Comparison of ENCODE assay signal across 13 mouse cellular contexts in genomic region chr1:130732706-130733658, GRCm38 (mm10). TPM values are rescaled to one million over a fixed set of nuclear protein-coding genes. Genes with fewer than 3 reads are reported as not detected.
DNase-seq lines count a peak whose midpoint lies in the region; ATAC-seq and TF ChIP-seq lines count a peak whose summit lies in the region.
"Had no signal": no experiment of that assay in that cellular context is flagged by ENCODE, and none has a peak within 500 bp of the region (broad histone marks: within the 10 kb centered on the region; RNA-seq: fewer than 3 reads in every experiment).

No protein-coding gene starts in this region.

- no peaks in the 10 kb centered on the region for H3K9me3 ChIP-seq in intestine, embryonic 16.5 days (ENCODE audit: control insufficient read depth, low read length)

- ATAC-seq in intestine, embryonic 16.5 days: peak; percentile 34
- ATAC-seq in megakaryocyte-erythroid progenitor cell, adult 5-6 weeks (replicated peaks; ENCODE audit: low FRiP score, low TSS enrichment, poor library complexity, severe bottlenecking): peak; percentile 40; the same call in 1 of the 2 replicates

- no peak for TF ChIP-seq CTCF in lung, adult 2 months (IDR thresholded peaks at IDR 0.05; ENCODE audit: insufficient read depth, low read length)
- no peak for TF ChIP-seq CTCF in bone marrow, adult 2 months (IDR thresholded peaks at IDR 0.05; ENCODE audit: control insufficient read depth, insufficient read depth, low read length)

- no peak overlapping the region for H3K27ac ChIP-seq in bone marrow, adult 2 months (ENCODE audit: control insufficient read depth, insufficient read depth, low read depth, low read length, poor library complexity)
- H3K27ac ChIP-seq in intestine, embryonic 16.5 days (ENCODE audit: low read length): peak overlapping the region; percentile 89
- H3K27ac ChIP-seq: left cerebral cortex, adult 2 months; macrophage had no signal

- H3K4me2 ChIP-seq in intestine, embryonic 16.5 days (ENCODE audit: low read depth, low read length): peak overlapping the region; percentile 53

- WGBS in lung, adult 2 months: 69% methylated on average over 13 of the region's 13 CpGs
- WGBS in bone marrow, adult 2 months: 50% methylated on average over 13 of the region's 13 CpGs
- WGBS in intestine, embryonic 16.5 days: 57% methylated on average over 13 of the region's 13 CpGs

- H3K27me3 ChIP-seq in intestine, embryonic 16.5 days (replicated peaks; ENCODE audit: control insufficient read depth, insufficient read depth, low read length): no peaks in the 10 kb centered on the region

- peak overlapping the region; percentile 49 for H3K4me3 ChIP-seq in lung, adult 2 months (replicated peaks; ENCODE audit: extremely low read depth, low read depth, low read length)
- peak overlapping the region; percentile 17 for H3K4me3 ChIP-seq in bone marrow, adult 2 months (replicated peaks; ENCODE audit: control insufficient read depth, low read depth, low read length)
- peak overlapping the region; percentile 50 for H3K4me3 ChIP-seq in intestine, embryonic 16.5 days (ENCODE audit: low read length)
- H3K4me3 ChIP-seq: left cerebral cortex, adult 2 months had no signal

- peak overlapping the region; percentile 61 for H3K9ac ChIP-seq in intestine, embryonic 16.5 days (ENCODE audit: low read depth, low read length)

- H3K4me1 ChIP-seq in lung, adult 2 months (ENCODE audit: control insufficient read depth, insufficient read depth, low read length): peaks cover 4% of the 10 kb centered on the region; the same call in 1 of the 2 replicates
- no peaks in the 10 kb centered on the region; the same call in 1 of the 2 replicates for H3K4me1 ChIP-seq in bone marrow, adult 2 months (ENCODE audit: control insufficient read depth, insufficient read depth, low read length)
- H3K4me1 ChIP-seq in intestine, embryonic 16.5 days (ENCODE audit: control insufficient read depth, insufficient read depth, low read length): peaks cover 14% of the 10 kb centered on the region

- no peak; the same call in 1 of the 2 replicates for TF ChIP-seq POLR2A in lung, adult 2 months (IDR thresholded peaks at IDR 0.05; ENCODE audit: borderline replicate concordance, extremely low read depth, low read depth, low read length)
- TF ChIP-seq POLR2A in bone marrow, adult 2 months (IDR thresholded peaks at IDR 0.05; ENCODE audit: borderline replicate concordance, control insufficient read depth, low read depth, low read length): no peak

- peak; percentile 23 for DNase-seq in lung, adult 2 months
- no peak for DNase-seq in lung, postnatal 10 days
- DNase-seq in left cerebral cortex, adult 18-20 months (ENCODE audit: low spot score in 2 of 2): no peak
- no peak for DNase-seq in right cerebral cortex, adult 18-20 months
- DNase-seq: adrenal gland, adult 8-10 months; heart, adult 18-20 months; heart, postnatal 36 days; thymus, postnatal 25 days had no signal

- no peaks in the 10 kb centered on the region for H3K36me3 ChIP-seq in intestine, embryonic 16.5 days (ENCODE audit: control insufficient read depth, insufficient read depth, low read length)

RNA-seq across cellular contexts. Expression of gene AA986860, which starts 1.2 kb away (rescaled TPM):
- 25.6 and 35.4 TPM in 2 replicates for polyA plus RNA-seq in lung, adult 2 months (2012; rRNA removed)
- 1.9 and 2.6 TPM in 2 replicates for polyA plus RNA-seq in bone marrow, adult 2 months (2011; ENCODE audit: insufficient read depth, insufficient read length, low replicate concordance, missing spikeins)
- polyA plus RNA-seq in intestine, embryonic 16.5 days (2015; fragmentation: Nextera tagmentation; extraction: Ambion mirVana): 74.7 and 81.2 TPM in 2 replicates
- 0.66 and 1.5 TPM in 2 replicates for total RNA-seq in megakaryocyte-erythroid progenitor cell, adult 5-6 weeks (2014; fragmentation: Nextera tagmentation)
- 0.50 and 0.94 TPM in 2 replicates for total RNA-seq in megakaryocyte-erythroid progenitor cell, adult 5-6 weeks (2017)
- 1 to 10 TPM; 1.5 TPM for total RNA-seq in left cerebral cortex, adult 18-20 months (2021)

RNA-seq across cellular contexts. Expression of gene Pfkfb2, which starts 3.9 kb away (rescaled TPM):
- 16.7 and 23.7 TPM in 2 replicates for polyA plus RNA-seq in lung, adult 2 months (2012; rRNA removed)
- polyA plus RNA-seq in bone marrow, adult 2 months (2011; ENCODE audit: insufficient read depth, insufficient read length, low replicate concordance, missing spikeins): 6.9 and 14.5 TPM in 2 replicates
- 12.1 and 12.4 TPM in 2 replicates for polyA plus RNA-seq in intestine, embryonic 16.5 days (2015; fragmentation: Nextera tagmentation; extraction: Ambion mirVana)
- total RNA-seq in megakaryocyte-erythroid progenitor cell, adult 5-6 weeks (2014; fragmentation: Nextera tagmentation): 22.6 and 26.7 TPM in 2 replicates
- total RNA-seq in megakaryocyte-erythroid progenitor cell, adult 5-6 weeks (2017): 16.0 and 18.3 TPM in 2 replicates
- total RNA-seq in left cerebral cortex, adult 18-20 months (2021): 10 to 100 TPM; 36.9 to 43.6 TPM

RNA-seq across cellular contexts. Expression of gene Yod1, which starts 15.9 kb away (rescaled TPM):
- 2.2 and 3.1 TPM in 2 replicates for polyA plus RNA-seq in lung, adult 2 months (2012; rRNA removed)
- 11.6 and 16.1 TPM in 2 replicates for polyA plus RNA-seq in bone marrow, adult 2 months (2011; ENCODE audit: insufficient read depth, insufficient read length, low replicate concordance, missing spikeins)
- 8.5 and 9.9 TPM in 2 replicates for polyA plus RNA-seq in intestine, embryonic 16.5 days (2015; fragmentation: Nextera tagmentation; extraction: Ambion mirVana)
- 14.4 and 15.9 TPM in 2 replicates for total RNA-seq in megakaryocyte-erythroid progenitor cell, adult 5-6 weeks (2014; fragmentation: Nextera tagmentation)
- total RNA-seq in megakaryocyte-erythroid progenitor cell, adult 5-6 weeks (2017): 12.4 and 15.7 TPM in 2 replicates
- total RNA-seq in left cerebral cortex, adult 18-20 months (2021): 10 to 100 TPM; 16.5 TPM

RNA-seq across cellular contexts. Expression of gene Gm29427, which starts 17.4 kb away (rescaled TPM):
- polyA plus RNA-seq in lung, adult 2 months (2012; rRNA removed): 0.10 TPM in 1 of 2 replicates, not detected in the other
- polyA plus RNA-seq in bone marrow, adult 2 months (2011; ENCODE audit: insufficient read depth, insufficient read length, low replicate concordance, missing spikeins): 0.63 TPM in 1 of 2 replicates, not detected in the other
- 0.07 TPM in 1 of 2 replicates, not detected in the other for polyA plus RNA-seq in intestine, embryonic 16.5 days (2015; fragmentation: Nextera tagmentation; extraction: Ambion mirVana)
- not detected in 2 replicates for total RNA-seq in megakaryocyte-erythroid progenitor cell, adult 5-6 weeks (2014; fragmentation: Nextera tagmentation)
- 0.19 TPM in 1 of 2 replicates, not detected in the other for total RNA-seq in megakaryocyte-erythroid progenitor cell, adult 5-6 weeks (2017)
- not detected for total RNA-seq in left cerebral cortex, adult 18-20 months (2021)
- total RNA-seq: left cerebral cortex, adult 2 months had no signal
- polyA plus RNA-seq: macrophage had no signal
